Mouse (Mus musculus): ENCODE measurements around the gene Enpp1. TPM values are rescaled to one million over a fixed set of nuclear protein-coding genes. Genes with fewer than 3 reads are reported as not detected.
A peak's percentile ranks its signal among the peaks of the same experiment; 100 is the strongest.

Gene Enpp1
- total RNA-seq, 2 experiments from 2014 or later: 4.7 to 5.1 TPM

DNA sequence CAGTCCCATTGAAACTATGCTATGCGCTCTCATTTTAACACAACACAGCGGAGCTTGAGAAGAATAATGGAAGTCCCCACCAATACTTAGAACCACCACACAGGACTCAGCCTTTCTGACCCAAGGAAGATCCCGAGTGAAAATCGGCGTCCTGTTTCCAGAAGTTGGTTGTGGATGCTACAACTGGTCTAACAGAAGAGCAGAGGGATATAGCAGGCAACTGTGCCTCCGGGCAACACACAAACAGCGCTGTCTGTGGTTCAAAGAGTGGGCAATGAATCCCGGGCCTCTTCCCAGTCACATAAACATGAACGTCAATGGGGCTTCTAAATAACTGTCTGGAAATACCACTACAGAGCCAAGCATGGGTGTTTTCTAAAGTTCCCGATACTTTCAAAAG lies 888 bp downstream of the Enpp1 start:
- DNase-seq: peak in 1 of 2 experiments; percentile 44

GRCm38 (mm10) chr10:24710361-24710760 lies 1.6 kb downstream of the Enpp1 start:
- DNase-seq: no peak

GRCm38 (mm10) chr10:24707745-24708144 lies 4.2 kb downstream of the Enpp1 start:
- DNase-seq: no peak

- no peak for DNase-seq
These were observed 5.4 kb downstream of the Enpp1 start for GRCm38 (mm10) chr10:24706431-24707140.

- no peak for DNase-seq
These were observed 9.3 kb downstream of the Enpp1 start for GRCm38 (mm10) chr10:24702698-24703097.

GRCm38 (mm10) chr10:24698131-24698775 lies 13.7 kb downstream of the Enpp1 start:
- DNase-seq: peak in 1 of 2 experiments; percentile 18

GRCm38 (mm10) chr10:24696761-24697160 lies 15.2 kb downstream of the Enpp1 start:
- DNase-seq: no peak

GRCm38 (mm10) chr10:24695786-24696185 lies 16.2 kb downstream of the Enpp1 start:
- peak; percentile 29 to 60 for DNase-seq

GRCm38 (mm10) chr10:24682518-24683104 lies 29.3 kb downstream of the Enpp1 start:
- peak; percentile 8 to 16 for DNase-seq

DNA sequence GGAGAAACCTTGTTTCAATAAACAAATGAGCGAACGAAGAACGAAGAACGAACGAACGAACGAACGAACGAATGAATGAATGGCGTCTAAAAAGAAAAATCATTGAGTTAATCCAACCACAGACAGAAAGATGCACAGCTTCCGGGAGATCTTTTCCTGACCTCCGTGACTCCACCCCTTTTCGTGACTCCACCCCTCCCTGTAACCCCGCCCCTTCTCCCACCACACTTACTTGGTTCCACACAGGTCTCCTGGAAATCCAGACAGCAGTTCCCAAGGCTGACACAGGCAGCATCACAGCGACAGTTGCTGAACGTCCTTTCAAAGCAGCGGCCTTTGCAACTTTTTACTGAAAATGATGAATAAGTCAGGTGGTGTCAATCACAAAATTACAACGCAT lies 34.3 kb downstream of the Enpp1 start:
- DNase-seq: no peak

- DNase-seq: peak in 1 of 2 experiments; percentile 11
These were observed 37.7 kb downstream of the Enpp1 start for GRCm38 (mm10) chr10:24674261-24674660.

DNA sequence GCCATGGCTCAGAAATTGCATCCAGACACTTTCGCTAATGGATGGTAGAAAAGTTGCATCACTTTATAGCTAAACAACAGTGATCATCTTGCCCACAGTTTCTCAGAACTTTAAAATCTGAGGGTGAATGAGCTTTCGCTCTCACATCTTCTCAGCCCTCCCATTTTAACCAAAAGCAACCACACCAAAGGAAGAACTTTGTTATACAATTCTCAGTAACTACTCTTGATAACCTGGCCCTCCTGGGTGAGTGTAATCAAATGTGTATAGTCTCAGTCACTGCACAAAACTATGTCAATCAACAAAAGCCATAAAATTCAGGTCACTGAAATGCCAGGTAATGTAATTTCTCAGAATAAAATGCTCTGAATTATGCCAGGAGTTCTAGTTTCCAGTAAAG lies 39.0 kb downstream of the Enpp1 start:
- DNase-seq: no peak

- DNase-seq: no peak
These were observed 41.4 kb downstream of the Enpp1 start for GRCm38 (mm10) chr10:24670548-24670947.

DNA sequence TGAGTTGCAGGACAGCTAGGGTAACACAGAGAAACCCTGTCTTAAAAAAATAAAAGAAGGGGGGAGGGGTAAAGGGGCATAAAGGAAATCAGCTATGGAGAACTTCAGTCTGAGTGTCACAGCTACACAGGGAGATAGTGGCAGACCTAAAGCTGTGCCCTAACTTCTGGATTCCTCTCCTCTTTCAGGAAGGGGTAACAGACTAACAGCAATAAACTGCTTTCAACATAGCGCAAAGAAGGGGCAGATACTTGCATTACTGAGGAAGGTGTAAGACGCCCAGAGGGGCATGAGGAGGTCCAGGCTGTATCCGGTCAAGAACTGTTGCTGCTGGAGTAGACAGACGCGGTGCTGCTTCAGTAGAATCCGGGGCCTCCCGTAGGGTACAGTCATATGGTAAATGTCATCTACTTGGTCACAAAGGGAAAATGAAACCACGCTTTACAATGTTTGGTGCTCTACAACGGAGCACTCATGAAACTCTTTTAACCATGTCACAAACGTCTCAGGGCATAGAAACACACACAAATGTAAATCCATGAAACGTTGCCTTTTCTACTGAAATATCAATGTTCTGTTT lies 60.9 kb downstream of the Enpp1 start:
- no peak for DNase-seq

DNA sequence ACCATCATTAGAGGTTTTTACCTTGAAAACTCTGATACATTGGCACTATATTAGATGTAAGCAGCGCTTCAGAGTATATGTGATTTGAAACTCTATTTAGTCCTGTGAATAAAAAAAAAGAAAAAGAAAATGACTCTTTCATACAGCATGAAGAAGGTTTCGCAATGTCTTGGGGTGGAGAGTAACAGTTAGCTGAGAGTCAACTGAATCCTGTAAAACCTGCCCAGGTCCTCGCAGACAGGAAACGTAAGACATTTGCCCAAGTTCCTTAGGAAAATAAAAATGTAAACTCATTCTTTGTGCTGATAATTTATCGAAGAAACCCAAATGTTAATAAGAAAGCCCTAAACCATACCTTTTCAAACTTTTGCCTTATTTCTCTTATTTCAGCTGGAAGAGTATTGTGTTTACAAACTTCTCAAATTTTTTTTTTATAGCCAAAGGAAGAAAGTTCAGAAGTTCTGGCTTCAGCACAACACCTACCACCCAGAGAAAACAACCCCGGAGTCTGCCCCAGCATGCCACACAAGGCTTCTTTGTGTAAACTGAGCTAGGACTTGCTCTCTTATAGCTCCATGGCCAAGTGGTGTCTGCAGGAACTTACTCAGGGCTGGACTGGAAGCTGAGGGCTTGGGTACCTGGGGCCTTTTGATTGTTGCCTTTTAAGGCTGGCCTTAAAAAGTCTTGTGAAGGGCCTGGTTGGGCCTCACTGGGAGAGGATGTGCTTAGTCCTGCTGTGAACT lies 63.8 kb downstream of the Enpp1 start:
- no peak for DNase-seq

DNA sequence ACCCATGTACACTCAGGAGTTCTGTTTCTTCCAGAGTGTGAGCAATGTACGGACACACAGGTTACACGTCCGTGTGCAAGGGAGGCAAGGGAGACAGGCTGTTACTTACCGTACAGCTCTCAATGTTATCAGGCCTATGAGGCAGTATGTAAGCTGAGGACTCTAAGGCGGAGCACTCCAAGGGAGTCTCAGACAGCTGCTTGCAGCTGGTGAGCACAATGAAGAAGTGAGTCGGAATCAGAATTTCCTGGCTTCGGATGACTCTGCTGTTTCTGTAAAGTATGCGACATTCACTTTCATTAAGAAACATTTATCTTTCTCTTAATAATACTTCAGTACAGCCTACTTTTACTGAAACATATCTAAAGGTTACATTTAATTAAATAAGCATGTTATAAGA lies 66.8 kb downstream of the Enpp1 start:
- DNase-seq: peak; percentile 59 to 73

GRCm38 (mm10) chr10:24642796-24643580 lies 69.0 kb downstream of the Enpp1 start:
- peak in 1 of 2 experiments; percentile 34 for DNase-seq

GRCm38 (mm10) chr10:24641416-24642140 lies 70.4 kb downstream of the Enpp1 start:
- peak in 1 of 2 experiments; percentile 23 for DNase-seq

- no peak for DNase-seq
These were observed 71.6 kb downstream of the Enpp1 start for GRCm38 (mm10) chr10:24640186-24640875.

- no peak for DNase-seq
These were observed 72.4 kb downstream of the Enpp1 start for GRCm38 (mm10) chr10:24639596-24639995.
